Mouse (Mus musculus): ENCODE results near the gene Grm1. TPM values are rescaled to one million over a fixed set of nuclear protein-coding genes. Genes with fewer than 3 reads are reported as not detected.

Gene Grm1
- total and polyA plus RNA-seq, 3 experiments, result 0.66 TPM; not detected in 2

- DNase-seq (ENCODE audit: low spot score), result no peak
- Histone ChIP-seq H3K9me3 (replicated peaks) (no peaks in the 10 kb centered on the region), H3K36me3 (replicated peaks) (no peaks in the 10 kb centered on the region), H3K4me1 (ENCODE audit: insufficient read depth, low read depth, low read length) (no peaks in the 10 kb centered on the region), H3K27me3 (ENCODE audit: insufficient read depth, low read length) (no peaks in the 10 kb centered on the region; the same call in 1 of the 2 replicates), H3K4me3 (ENCODE audit: low read depth, low read length) (no peak overlapping the region)
- TF ChIP-seq GATA2 (IDR thresholded peaks at IDR 0.05; ENCODE audit: borderline replicate concordance, low read depth, low read length) (no peak), GATA1 (IDR thresholded peaks at IDR 0.05; ENCODE audit: borderline replicate concordance, low read length) (no peak), POLR2AphosphoS5 (IDR thresholded peaks at IDR 0.05; ENCODE audit: insufficient replicate concordance, low read depth, low read length) (no peak), TAL1 (conservative IDR thresholded peaks at IDR 0.05; ENCODE audit: low read depth, low read length) (no peak), CTCF (IDR thresholded peaks at IDR 0.05; ENCODE audit: low read depth, low read length) (no peak)
- ATAC-seq (ENCODE audit: extremely low read depth, insufficient number of reproducible peaks, low FRiP score, poor library complexity, severe bottlenecking), result no peak
Observed at GRCm38 (mm10) chr10:11044455-11045106, 37.6 kb downstream of the Grm1 start.

- Histone ChIP-seq H3K4me3 (ENCODE audit: low read depth, low read length) (no peak overlapping the region), H3K9me3 (replicated peaks) (no peaks in the 10 kb centered on the region), H3K27me3 (ENCODE audit: insufficient read depth, low read length) (peaks cover 5% of the 10 kb centered on the region; the same call in 1 of the 2 replicates), H3K36me3 (replicated peaks) (no peaks in the 10 kb centered on the region), H3K4me1 (ENCODE audit: insufficient read depth, low read depth, low read length) (no peaks in the 10 kb centered on the region)
- ATAC-seq (ENCODE audit: extremely low read depth, insufficient number of reproducible peaks, low FRiP score, poor library complexity, severe bottlenecking) (no peak), DNase-seq (ENCODE audit: low spot score) (no peak)
- no peak for TF ChIP-seq GATA2 (IDR thresholded peaks at IDR 0.05; ENCODE audit: borderline replicate concordance, low read depth, low read length)
- TF ChIP-seq GATA1 (IDR thresholded peaks at IDR 0.05; ENCODE audit: borderline replicate concordance, low read length), result no peak
- no peak for TF ChIP-seq CTCF (IDR thresholded peaks at IDR 0.05; ENCODE audit: low read depth, low read length)
- no peak for TF ChIP-seq POLR2AphosphoS5 (IDR thresholded peaks at IDR 0.05; ENCODE audit: insufficient replicate concordance, low read depth, low read length)
- no peak for TF ChIP-seq TAL1 (conservative IDR thresholded peaks at IDR 0.05; ENCODE audit: low read depth, low read length)
Observed at GRCm38 (mm10) chr10:11039323-11039722, 42.8 kb downstream of the Grm1 start.

GRCm38 (mm10) chr10:11032221-11032620 is 49.9 kb downstream of the Grm1 start:
- Histone ChIP-seq H3K36me3 (replicated peaks) (no peaks in the 10 kb centered on the region), H3K4me1 (ENCODE audit: insufficient read depth, low read depth, low read length) (no peaks in the 10 kb centered on the region), H3K9me3 (replicated peaks) (no peaks in the 10 kb centered on the region), H3K27me3 (ENCODE audit: insufficient read depth, low read length) (peaks cover 5% of the 10 kb centered on the region; the same call in 1 of the 2 replicates), H3K4me3 (ENCODE audit: low read depth, low read length) (no peak overlapping the region)
- ATAC-seq (ENCODE audit: extremely low read depth, insufficient number of reproducible peaks, low FRiP score, poor library complexity, severe bottlenecking) (no peak), DNase-seq (ENCODE audit: low spot score) (no peak)
- no peak for TF ChIP-seq POLR2AphosphoS5 (IDR thresholded peaks at IDR 0.05; ENCODE audit: insufficient replicate concordance, low read depth, low read length)
- no peak for TF ChIP-seq GATA1 (IDR thresholded peaks at IDR 0.05; ENCODE audit: borderline replicate concordance, low read length)
- no peak for TF ChIP-seq CTCF (IDR thresholded peaks at IDR 0.05; ENCODE audit: low read depth, low read length)
- no peak for TF ChIP-seq GATA2 (IDR thresholded peaks at IDR 0.05; ENCODE audit: borderline replicate concordance, low read depth, low read length)
- TF ChIP-seq TAL1 (conservative IDR thresholded peaks at IDR 0.05; ENCODE audit: low read depth, low read length), result no peak

- no peak for TF ChIP-seq POLR2AphosphoS5 (IDR thresholded peaks at IDR 0.05; ENCODE audit: insufficient replicate concordance, low read depth, low read length)
- TF ChIP-seq CTCF (IDR thresholded peaks at IDR 0.05; ENCODE audit: low read depth, low read length), result no peak
- TF ChIP-seq GATA1 (IDR thresholded peaks at IDR 0.05; ENCODE audit: borderline replicate concordance, low read length), result no peak
- TF ChIP-seq TAL1 (conservative IDR thresholded peaks at IDR 0.05; ENCODE audit: low read depth, low read length), result no peak
- TF ChIP-seq GATA2 (IDR thresholded peaks at IDR 0.05; ENCODE audit: borderline replicate concordance, low read depth, low read length), result no peak
- 0 out of 2 replicates have a peak, but pooled peaks cover 3% of the 10 kb centered on the region for H3K27me3 ChIP-seq (ENCODE audit: insufficient read depth, low read length)
- no peak overlapping the region for H3K4me3 ChIP-seq (ENCODE audit: low read depth, low read length)
- no peaks in the 10 kb centered on the region for H3K4me1 ChIP-seq (ENCODE audit: insufficient read depth, low read depth, low read length)
- DNase-seq (ENCODE audit: low spot score) (no peak), ATAC-seq (ENCODE audit: extremely low read depth, insufficient number of reproducible peaks, low FRiP score, poor library complexity, severe bottlenecking) (no peak)
- H3K9me3 ChIP-seq (replicated peaks), result no peaks in the 10 kb centered on the region
- no peaks in the 10 kb centered on the region for H3K36me3 ChIP-seq (replicated peaks)
Observed at GRCm38 (mm10) chr10:11025764-11026518, 56.2 kb downstream of the Grm1 start.

GRCm38 (mm10) chr10:11018970-11019531 is 63.1 kb downstream of the Grm1 start:
- ATAC-seq (ENCODE audit: extremely low read depth, insufficient number of reproducible peaks, low FRiP score, poor library complexity, severe bottlenecking) (no peak), DNase-seq (ENCODE audit: low spot score) (no peak)
- Histone ChIP-seq H3K4me3 (ENCODE audit: low read depth, low read length) (no peak overlapping the region), H3K9me3 (replicated peaks) (no peaks in the 10 kb centered on the region), H3K27me3 (ENCODE audit: insufficient read depth, low read length) (no peaks in the 10 kb centered on the region), H3K36me3 (replicated peaks) (no peaks in the 10 kb centered on the region), H3K4me1 (ENCODE audit: insufficient read depth, low read depth, low read length) (no peaks in the 10 kb centered on the region)
- TF ChIP-seq CTCF (IDR thresholded peaks at IDR 0.05; ENCODE audit: low read depth, low read length), result no peak
- no peak for TF ChIP-seq GATA1 (IDR thresholded peaks at IDR 0.05; ENCODE audit: borderline replicate concordance, low read length)
- TF ChIP-seq POLR2AphosphoS5 (IDR thresholded peaks at IDR 0.05; ENCODE audit: insufficient replicate concordance, low read depth, low read length), result no peak
- TF ChIP-seq TAL1 (conservative IDR thresholded peaks at IDR 0.05; ENCODE audit: low read depth, low read length), result no peak
- TF ChIP-seq GATA2 (IDR thresholded peaks at IDR 0.05; ENCODE audit: borderline replicate concordance, low read depth, low read length), result no peak

GRCm38 (mm10) chr10:11013653-11014052 is 68.5 kb downstream of the Grm1 start:
- ATAC-seq (ENCODE audit: extremely low read depth, insufficient number of reproducible peaks, low FRiP score, poor library complexity, severe bottlenecking), result no peak
- TF ChIP-seq CTCF (IDR thresholded peaks at IDR 0.05; ENCODE audit: low read depth, low read length), result no peak
- TF ChIP-seq TAL1 (conservative IDR thresholded peaks at IDR 0.05; ENCODE audit: low read depth, low read length), result no peak
- no peak for TF ChIP-seq GATA2 (IDR thresholded peaks at IDR 0.05; ENCODE audit: borderline replicate concordance, low read depth, low read length)
- TF ChIP-seq POLR2AphosphoS5 (IDR thresholded peaks at IDR 0.05; ENCODE audit: insufficient replicate concordance, low read depth, low read length), result no peak
- TF ChIP-seq GATA1 (IDR thresholded peaks at IDR 0.05; ENCODE audit: borderline replicate concordance, low read length), result no peak
- no peak for DNase-seq (ENCODE audit: low spot score)
- H3K27me3 ChIP-seq (ENCODE audit: insufficient read depth, low read length), result no peaks in the 10 kb centered on the region
- H3K4me1 ChIP-seq (ENCODE audit: insufficient read depth, low read depth, low read length), result no peaks in the 10 kb centered on the region
- no peak overlapping the region for H3K4me3 ChIP-seq (ENCODE audit: low read depth, low read length)
- H3K36me3 ChIP-seq (replicated peaks), result no peaks in the 10 kb centered on the region
- no peaks in the 10 kb centered on the region for H3K9me3 ChIP-seq (replicated peaks)
